Mouse (Mus musculus) spleen, adult 10 weeks (tissue): ENCODE results near the gene March1. TPM values are rescaled to one million over a fixed set of nuclear protein-coding genes. Genes with fewer than 3 reads are reported as not detected.

Source experiments
- polyA plus RNA-seq: library from polyadenylated mRNA; stranded (reverse); fragments of 350-450 nt; fragmentation: Illumina TruSeq; extraction: RNeasy Lipid Tissue Mini Kit (QIAGEN cat#74804); gene quantifications from one replicate; pipeline ENCODE4 v1.2.3, GENCODE M21; 2015; ENCODE audit warnings: low replicate concordance; ENCODE audit not compliant: insufficient read depth

March1 gene
- 132 TPM for polyA plus RNA-seq

DNA sequence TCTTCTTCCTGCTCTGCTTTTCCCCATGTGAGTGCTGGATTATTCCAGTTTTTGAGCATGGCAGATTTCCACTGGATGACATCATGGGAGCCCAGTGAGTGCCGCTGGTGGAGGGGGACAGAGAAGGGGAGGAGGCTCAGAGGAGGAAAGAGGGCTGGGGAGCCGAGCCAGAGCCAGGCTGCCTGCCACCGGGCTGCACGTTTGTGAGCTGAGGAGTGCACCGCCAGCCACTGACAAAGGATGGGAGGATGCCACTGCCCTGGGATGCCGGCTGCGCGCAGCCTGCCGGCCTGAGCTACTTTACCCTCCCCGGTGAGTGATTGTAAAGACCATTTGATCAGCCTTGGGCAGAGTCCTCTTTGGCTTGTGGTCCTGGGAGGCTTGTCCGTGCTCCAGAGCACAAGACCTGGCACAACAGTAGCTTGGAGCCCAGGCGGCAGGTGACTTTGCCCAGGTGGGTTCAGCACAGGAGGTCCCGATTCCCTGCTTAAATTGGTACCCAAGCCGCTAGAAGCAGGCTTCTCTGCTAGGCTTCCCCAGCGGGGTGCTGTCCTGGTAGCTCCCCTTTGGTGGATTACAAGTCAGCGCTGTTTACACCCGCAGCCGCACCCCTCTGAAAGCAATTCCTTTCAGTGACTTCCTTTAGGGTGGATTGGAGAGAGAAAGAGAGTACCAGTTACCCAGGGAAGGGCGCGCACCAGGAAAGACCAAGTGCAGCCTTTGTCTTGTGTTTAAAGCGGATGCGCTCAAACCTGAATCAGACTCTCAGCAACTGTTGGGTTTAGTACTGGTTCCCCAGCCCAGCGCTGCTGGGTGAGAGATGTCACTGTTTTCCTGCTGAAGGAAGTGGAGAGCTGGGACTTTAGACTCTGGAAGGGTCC lies at the start of gene March1:
March1 (plus strand) TSS at position 30 of the 881 bp plus-strand sequence.

DNA sequence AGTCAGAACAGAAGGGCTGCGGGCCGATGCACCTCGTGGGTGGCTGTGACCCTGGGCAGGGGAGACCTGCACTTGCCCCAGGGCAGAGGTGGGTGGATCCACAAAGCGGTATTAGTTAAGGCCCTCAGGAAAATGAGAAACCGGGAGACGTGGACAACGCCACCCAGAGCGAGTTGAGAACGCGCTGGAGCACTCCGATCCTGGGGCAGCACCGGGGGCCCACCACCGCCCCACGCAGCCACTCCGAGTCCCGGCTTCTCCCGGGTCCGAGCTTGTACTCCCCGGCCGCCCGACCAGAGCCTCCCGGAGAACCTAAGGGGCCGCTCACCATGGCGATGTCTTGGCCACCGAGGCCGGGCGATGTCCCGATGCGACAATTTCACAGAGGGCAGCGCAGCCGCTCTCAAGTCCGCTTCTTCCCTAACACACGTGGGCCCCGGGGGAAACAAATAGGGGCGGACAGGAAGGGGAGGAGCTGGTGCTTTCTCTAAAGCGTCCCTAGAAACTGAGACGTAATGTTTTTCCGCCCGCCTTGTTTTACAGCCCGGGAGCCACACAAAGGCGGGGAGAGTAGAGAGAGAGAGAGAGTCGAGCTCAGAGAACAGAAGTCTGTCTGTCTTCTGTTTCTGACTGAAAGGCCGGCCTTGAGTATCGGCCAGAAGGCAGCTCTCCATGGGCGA lies 868.5 kb downstream of the March1 start, which contains the start of gene Tma16:
Tma16 (minus strand) TSS at position 447 of the 680 bp plus-strand sequence.

DNA sequence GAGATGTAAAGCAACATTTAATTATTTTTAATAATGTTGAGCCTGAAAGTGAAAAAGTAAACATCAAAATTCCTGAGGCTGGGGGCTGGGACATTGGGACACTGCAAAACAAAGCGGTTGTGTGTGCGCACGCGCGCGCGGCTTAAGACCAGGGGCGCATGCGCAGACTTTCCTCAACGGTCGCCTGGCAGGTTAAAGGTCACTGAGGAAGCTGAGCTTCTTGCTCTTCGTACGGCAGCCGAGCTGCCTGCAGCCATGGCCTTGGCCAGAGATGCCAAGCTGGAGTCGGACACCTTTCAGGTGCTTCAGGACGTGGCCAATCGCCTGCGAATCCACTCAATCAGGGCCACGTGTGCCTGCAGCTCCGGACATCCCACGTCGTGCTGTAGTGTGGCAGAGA lies 893.8 kb downstream of the March1 start, which contains the start of gene Tktl2:
Tktl2 (plus strand) TSS at position 220 of the 400 bp plus-strand sequence.

